Mouse (Mus musculus): Measurements from ENCODE around the gene Lias. TPM values are rescaled to one million over a fixed set of nuclear protein-coding genes. Genes with fewer than 3 reads are reported as not detected.

Lias gene
- polyA plus RNA-seq, 2 experiments = 36.8 to 62.7 TPM

DNA sequence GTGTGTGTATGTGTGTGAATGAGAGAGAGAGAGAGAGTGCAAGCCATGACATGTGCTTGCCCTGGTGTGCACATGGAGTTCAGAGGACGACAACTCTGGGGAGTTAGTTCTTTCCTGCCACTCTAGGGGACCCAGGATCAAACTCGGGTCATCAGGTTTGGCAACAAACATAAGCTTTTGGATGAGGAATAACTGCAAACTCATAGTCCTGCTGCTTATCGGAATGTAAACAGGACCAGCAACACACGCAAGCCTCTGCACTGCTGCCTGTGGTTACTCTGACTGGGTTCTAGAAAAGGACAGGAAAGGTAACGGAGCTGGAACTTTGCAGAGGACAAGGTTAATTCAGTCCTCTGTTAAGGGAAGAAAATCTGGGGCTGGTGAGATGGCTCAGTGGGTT is 34.0 kb downstream of the Lias start:
- no peaks in the 10 kb centered on the region for H3K9me3 ChIP-seq (ENCODE audit: control insufficient read depth, low read length)
- TF ChIP-seq POLR2A (IDR thresholded peaks at IDR 0.05; ENCODE audit: borderline replicate concordance, extremely low read depth, insufficient read depth, insufficient read length) = no peak
- H3K9ac ChIP-seq (ENCODE audit: low read depth, low read length, severe bottlenecking) = no peak overlapping the region
- DNase-seq (ENCODE audit: low spot score) (no peak), ATAC-seq (ENCODE audit: low FRiP score, low read depth) (no peak)
- H3K36me3 ChIP-seq (ENCODE audit: control insufficient read depth, insufficient read depth, low read length) = peaks cover 76% of the 10 kb centered on the region
- H3K4me1 ChIP-seq (ENCODE audit: control insufficient read depth, insufficient read depth, low read length) = peaks cover 4% of the 10 kb centered on the region; the same call in 1 of the 2 replicates
- H3K27ac ChIP-seq (replicated peaks; ENCODE audit: low read depth, low read length) = no peak overlapping the region
- no peaks in the 10 kb centered on the region for H3K27me3 ChIP-seq (ENCODE audit: control insufficient read depth, insufficient read depth, low read length)
- no peak overlapping the region for H3K4me3 ChIP-seq (replicated peaks; ENCODE audit: low read length)
- H3K4me2 ChIP-seq (replicated peaks; ENCODE audit: low read depth, low read length, severe bottlenecking) = no peak overlapping the region
- WGBS = 93% methylated on average over 5 of the region's 5 CpGs

DNA sequence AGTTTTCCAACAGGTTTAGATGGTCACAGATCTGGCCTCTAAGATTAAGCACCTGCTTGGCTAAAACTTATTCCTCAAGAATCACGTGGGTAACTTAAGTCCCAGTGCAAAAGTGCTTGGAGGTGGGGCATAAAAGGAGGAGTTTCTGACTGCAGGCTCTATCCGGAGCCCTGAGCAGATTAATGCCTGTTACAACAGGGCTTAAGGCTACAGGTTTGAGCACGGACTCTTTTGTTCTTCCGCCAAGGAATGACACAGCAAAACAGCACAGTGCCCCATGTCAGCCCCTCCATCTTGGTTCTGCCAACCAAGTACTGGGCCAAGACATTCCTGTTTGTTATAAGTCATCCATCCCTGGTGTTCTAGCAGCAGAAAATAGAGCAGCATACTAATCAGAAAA is 37.0 kb downstream of the Lias start:
- H3K27ac ChIP-seq (replicated peaks; ENCODE audit: low read depth, low read length) = no peak overlapping the region
- DNase-seq (ENCODE audit: low spot score) (no peak), ATAC-seq (ENCODE audit: low FRiP score, low read depth) (no peak)
- WGBS = 45% methylated on average over 4 of the region's 4 CpGs
- H3K36me3 ChIP-seq (ENCODE audit: control insufficient read depth, insufficient read depth, low read length) = peaks cover 49% of the 10 kb centered on the region
- no peak overlapping the region for H3K4me2 ChIP-seq (replicated peaks; ENCODE audit: low read depth, low read length, severe bottlenecking)
- peaks cover 8% of the 10 kb centered on the region; the same call in 1 of the 2 replicates for H3K4me1 ChIP-seq (ENCODE audit: control insufficient read depth, insufficient read depth, low read length)
- no peak overlapping the region for H3K4me3 ChIP-seq (replicated peaks; ENCODE audit: low read length)
- H3K9me3 ChIP-seq (ENCODE audit: control insufficient read depth, low read length) = no peaks in the 10 kb centered on the region
- no peak for TF ChIP-seq POLR2A (IDR thresholded peaks at IDR 0.05; ENCODE audit: borderline replicate concordance, extremely low read depth, insufficient read depth, insufficient read length)
- H3K27me3 ChIP-seq (ENCODE audit: control insufficient read depth, insufficient read depth, low read length) = no peaks in the 10 kb centered on the region
- no peak overlapping the region for H3K9ac ChIP-seq (ENCODE audit: low read depth, low read length, severe bottlenecking)

DNA sequence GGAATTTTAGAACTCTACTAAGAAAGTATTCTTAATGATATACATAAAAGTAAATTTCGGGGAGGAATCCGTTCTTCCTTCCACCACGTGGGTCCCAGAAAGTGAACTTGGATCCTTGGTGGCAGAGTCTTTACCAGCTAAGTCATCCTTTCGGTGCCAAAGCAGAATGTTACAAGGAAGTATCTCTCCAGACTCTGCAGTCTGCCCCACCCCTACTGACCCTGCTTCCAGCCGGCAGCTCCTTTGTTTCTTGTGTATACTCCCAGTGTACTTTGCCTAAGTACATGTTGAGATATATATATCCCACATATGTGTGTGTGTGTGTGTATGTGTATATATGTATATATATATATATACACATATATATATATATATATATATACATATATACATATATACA is 38.1 kb downstream of the Lias start:
- H3K9ac ChIP-seq (ENCODE audit: low read depth, low read length, severe bottlenecking) = no peak overlapping the region
- peaks cover 14% of the 10 kb centered on the region; the same call in 1 of the 2 replicates for H3K4me1 ChIP-seq (ENCODE audit: control insufficient read depth, insufficient read depth, low read length)
- no peak overlapping the region for H3K27ac ChIP-seq (replicated peaks; ENCODE audit: low read depth, low read length)
- peaks cover 38% of the 10 kb centered on the region for H3K36me3 ChIP-seq (ENCODE audit: control insufficient read depth, insufficient read depth, low read length)
- no peaks in the 10 kb centered on the region for H3K9me3 ChIP-seq (ENCODE audit: control insufficient read depth, low read length)
- 88% methylated on average over 5 of the region's 5 CpGs for WGBS
- DNase-seq (ENCODE audit: low spot score) (no peak), ATAC-seq (ENCODE audit: low FRiP score, low read depth) (no peak)
- no peaks in the 10 kb centered on the region for H3K27me3 ChIP-seq (ENCODE audit: control insufficient read depth, insufficient read depth, low read length)
- no peak overlapping the region for H3K4me2 ChIP-seq (replicated peaks; ENCODE audit: low read depth, low read length, severe bottlenecking)
- TF ChIP-seq POLR2A (IDR thresholded peaks at IDR 0.05; ENCODE audit: borderline replicate concordance, extremely low read depth, insufficient read depth, insufficient read length) = no peak
- H3K4me3 ChIP-seq (replicated peaks; ENCODE audit: low read length) = no peak overlapping the region

DNA sequence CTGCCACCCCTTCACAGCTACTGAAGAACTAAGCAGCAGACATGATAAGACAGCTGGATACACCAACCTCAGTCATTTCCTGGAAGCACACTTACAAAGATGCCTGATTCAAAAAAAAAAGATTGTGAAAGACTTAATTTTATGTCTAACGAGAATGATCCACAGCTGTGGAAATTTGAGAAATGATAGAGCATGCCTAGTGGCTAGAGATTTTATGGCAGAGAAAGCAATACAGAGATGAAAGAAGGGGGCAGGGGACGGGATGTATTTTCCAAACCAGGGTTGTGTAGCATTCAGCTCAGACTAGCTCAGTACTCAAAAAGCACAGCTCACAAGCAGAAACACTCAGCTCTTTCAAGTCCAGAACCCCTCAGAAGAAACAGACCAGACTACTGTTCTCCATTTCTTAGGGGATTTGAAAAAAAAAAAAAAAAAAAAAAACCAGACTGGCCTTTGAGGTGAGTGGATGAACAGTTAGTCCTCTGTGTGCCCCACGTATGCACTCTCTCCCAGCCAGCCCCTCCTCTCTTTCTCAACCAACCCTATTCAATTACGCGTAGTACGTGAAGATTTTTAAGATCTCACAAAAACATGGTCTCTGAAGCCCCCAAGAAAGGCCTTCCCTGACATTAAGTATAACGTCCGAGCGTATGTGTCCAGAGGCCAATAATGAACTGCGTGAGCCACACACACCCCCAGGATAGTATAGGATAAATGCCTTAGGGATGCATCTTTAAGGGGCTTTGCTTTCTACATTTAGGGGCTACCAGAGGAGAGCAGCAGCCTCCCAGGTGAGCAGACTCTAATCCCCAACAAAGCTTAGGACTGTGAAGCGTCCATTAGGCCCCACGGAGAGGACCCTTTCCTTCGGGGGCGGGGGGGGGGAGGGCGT is 43.4 kb downstream of the Lias start:
- DNase-seq (ENCODE audit: low spot score) (peak; percentile 22), ATAC-seq (ENCODE audit: low FRiP score, low read depth) (no peak)
- WGBS = 2% methylated on average over 15 of the region's 15 CpGs
- peak overlapping the region; percentile 95 for H3K27ac ChIP-seq (replicated peaks; ENCODE audit: low read depth, low read length)
- H3K4me1 ChIP-seq (ENCODE audit: control insufficient read depth, insufficient read depth, low read length) = peaks cover 18% of the 10 kb centered on the region
- no peaks in the 10 kb centered on the region for H3K27me3 ChIP-seq (ENCODE audit: control insufficient read depth, insufficient read depth, low read length)
- no peak for TF ChIP-seq POLR2A (IDR thresholded peaks at IDR 0.05; ENCODE audit: borderline replicate concordance, extremely low read depth, insufficient read depth, insufficient read length)
- H3K4me3 ChIP-seq (replicated peaks; ENCODE audit: low read length) = peak overlapping the region; percentile 76
- H3K9me3 ChIP-seq (ENCODE audit: control insufficient read depth, low read length) = no peaks in the 10 kb centered on the region
- peak overlapping the region; percentile 80 for H3K9ac ChIP-seq (ENCODE audit: low read depth, low read length, severe bottlenecking)
- peak overlapping the region; percentile 71 for H3K4me2 ChIP-seq (replicated peaks; ENCODE audit: low read depth, low read length, severe bottlenecking)
- H3K36me3 ChIP-seq (ENCODE audit: control insufficient read depth, insufficient read depth, low read length) = peaks cover 5% of the 10 kb centered on the region; the same call in 1 of the 2 replicates

DNA sequence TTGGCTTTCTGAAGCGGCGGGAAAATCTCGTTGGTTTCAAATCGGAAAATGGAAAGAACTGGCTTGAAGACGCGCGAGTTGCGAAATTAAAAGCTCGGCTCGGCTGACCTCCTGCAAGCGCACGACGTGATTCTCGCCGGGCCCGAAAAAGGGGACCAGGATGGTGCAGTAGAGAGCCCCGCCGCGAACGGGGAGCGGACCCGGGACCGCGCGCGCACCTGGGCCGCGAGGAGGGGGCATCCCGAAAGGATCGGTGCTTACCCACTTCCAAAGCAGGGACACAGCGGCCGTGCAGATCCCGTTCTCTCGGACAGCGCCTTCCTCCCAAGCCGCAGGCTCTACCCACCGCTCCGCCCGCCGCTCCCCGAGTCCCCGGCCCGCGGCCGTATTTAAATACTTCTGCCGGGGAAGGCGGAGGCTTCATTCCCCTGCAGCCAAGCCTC is 44.1 kb downstream of the Lias start:
- H3K27me3 ChIP-seq (ENCODE audit: control insufficient read depth, insufficient read depth, low read length) = no peaks in the 10 kb centered on the region
- H3K4me2 ChIP-seq (replicated peaks; ENCODE audit: low read depth, low read length, severe bottlenecking) = peak overlapping the region; percentile 71
- peak overlapping the region; percentile 95 for H3K27ac ChIP-seq (replicated peaks; ENCODE audit: low read depth, low read length)
- ATAC-seq (ENCODE audit: low FRiP score, low read depth) (no peak), DNase-seq (ENCODE audit: low spot score) (no peak)
- H3K4me1 ChIP-seq (ENCODE audit: control insufficient read depth, insufficient read depth, low read length) = peaks cover 18% of the 10 kb centered on the region
- peak overlapping the region; percentile 76 for H3K4me3 ChIP-seq (replicated peaks; ENCODE audit: low read length)
- H3K9ac ChIP-seq (ENCODE audit: low read depth, low read length, severe bottlenecking) = peak overlapping the region; percentile 80
- peak; percentile 63; the same call in 1 of the 2 replicates for TF ChIP-seq POLR2A (IDR thresholded peaks at IDR 0.05; ENCODE audit: borderline replicate concordance, extremely low read depth, insufficient read depth, insufficient read length)
- WGBS = under 1% methylated on average over 41 of the region's 47 CpGs
- peaks cover 2% of the 10 kb centered on the region; the same call in 1 of the 2 replicates for H3K36me3 ChIP-seq (ENCODE audit: control insufficient read depth, insufficient read depth, low read length)
- no peaks in the 10 kb centered on the region for H3K9me3 ChIP-seq (ENCODE audit: control insufficient read depth, low read length)
